Comparison of ENCODE assay signal across 7 mouse cellular contexts in the genomic region with DNA sequence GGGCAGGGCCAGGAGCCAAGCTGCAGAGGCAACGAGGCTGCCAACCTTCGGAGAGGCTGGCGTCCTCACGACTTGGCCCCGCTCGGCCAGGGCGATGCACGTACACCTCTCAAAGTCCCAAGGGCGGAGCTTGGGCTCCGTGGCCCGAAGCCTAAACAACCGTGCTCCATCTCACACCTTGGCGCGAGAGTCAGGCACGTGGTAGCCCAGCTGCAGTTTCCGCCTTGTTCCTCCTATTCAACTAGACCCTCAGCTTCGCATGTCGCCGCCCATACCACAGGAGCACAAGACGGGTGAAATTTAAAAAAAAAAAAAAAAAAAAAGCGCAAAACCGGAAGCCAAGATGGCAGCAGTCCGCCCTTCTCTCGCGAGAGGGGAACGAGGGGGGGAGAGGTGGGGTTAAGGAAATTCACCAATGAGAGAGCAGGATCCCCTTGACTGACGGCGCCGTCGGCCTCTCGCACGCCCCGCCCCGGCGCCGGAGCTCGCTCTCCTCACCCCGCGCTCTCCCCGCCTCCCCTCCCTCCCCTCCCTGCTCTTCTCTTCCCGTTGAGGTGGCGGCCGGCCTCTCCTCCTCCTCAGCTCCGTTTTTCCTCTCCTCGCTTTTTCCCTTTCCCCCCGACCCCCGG. TPM values are rescaled to one million over a fixed set of nuclear protein-coding genes. Genes with fewer than 3 reads are reported as not detected.
DNase-seq lines count a peak whose midpoint lies in the region; ATAC-seq lines count a peak whose summit lies in the region.

A gene (plus strand): TSS at position 470 of the 629 bp plus-strand sequence.

- H3K4me2 ChIP-seq in intestine, embryonic 15.5 days (replicated peaks): peak within 1 kb of the TSS; percentile 71

- under 1% methylated on average over 36 of the region's 47 CpGs for WGBS in intestine, embryonic 15.5 days
- WGBS in midbrain, embryonic 10.5 days: under 1% methylated on average over 39 of the region's 47 CpGs

- H3K9me3 ChIP-seq in intestine, embryonic 15.5 days: no peaks in the 10 kb centered on the region
- peaks cover 6% of the 10 kb centered on the region; the same call in 1 of the 2 replicates for H3K9me3 ChIP-seq in midbrain, embryonic 10.5 days (replicated peaks)

- H3K27ac ChIP-seq in intestine, embryonic 15.5 days: peak within 1 kb of the TSS; percentile 100
- H3K27ac ChIP-seq in midbrain, embryonic 10.5 days (replicated peaks): peak within 1 kb of the TSS; percentile 98

- H3K27me3 ChIP-seq in intestine, embryonic 15.5 days (replicated peaks): no peaks in the 10 kb centered on the region
- H3K27me3 ChIP-seq in midbrain, embryonic 10.5 days (ENCODE audit: low read depth, poor library complexity, severe bottlenecking): no peaks in the 10 kb centered on the region

- peak; percentile 98 for ATAC-seq in intestine, embryonic 15.5 days

- intact Hi-C loops in gastrocnemius, postnatal 36 days (cut with DNase I): loop anchor here (2.0 kb wide), 1 partner anchor 73 kb away; a partner anchor contains a TSS
- intact Hi-C loops in left cerebral cortex, postnatal 25 days (cut with DNase I): no loop called here

- peaks cover 6% of the 10 kb centered on the region; the same call in 1 of the 2 replicates for H3K4me1 ChIP-seq in intestine, embryonic 15.5 days (replicated peaks)
- peaks cover 34% of the 10 kb centered on the region for H3K4me1 ChIP-seq in midbrain, embryonic 10.5 days

- peak within 1 kb of the TSS; percentile 93 for H3K4me3 ChIP-seq in intestine, embryonic 15.5 days (replicated peaks)
- peak within 1 kb of the TSS; percentile 97 for H3K4me3 ChIP-seq in midbrain, embryonic 10.5 days

- H3K36me3 ChIP-seq in intestine, embryonic 15.5 days: no peaks in the 10 kb centered on the region
- no peaks in the 10 kb centered on the region for H3K36me3 ChIP-seq in midbrain, embryonic 10.5 days

- peak; percentile 92 to 94 for DNase-seq in adrenal gland, adult 18-20 months (ENCODE audit: low spot score in 2 of 2)
- DNase-seq in embryo, embryonic 11 days: peak; percentile 97
- peak; percentile 88 to 91 for DNase-seq in gastrocnemius, postnatal 36 days
- DNase-seq in left cerebral cortex, postnatal 25 days (ENCODE audit: low spot score in 2 of 2): peak; percentile 92 to 95
- DNase-seq in midbrain, embryonic 10.5 days (ENCODE audit: low spot score): peak; percentile 95
- DNase-seq in right cerebral cortex, postnatal 4 days: peak; percentile 92

- peak within 1 kb of the TSS; percentile 95 for H3K9ac ChIP-seq in intestine, embryonic 15.5 days

RNA-seq across cellular contexts. Expression of the gene that starts here (rescaled TPM):
- total RNA-seq in adrenal gland, adult 18-20 months (2021): 100 to 1,000 TPM; 347 to 392 TPM
- total RNA-seq in gastrocnemius, postnatal 36 days (2021): 100 to 1,000 TPM; 121 to 134 TPM
- polyA plus RNA-seq in intestine, embryonic 15.5 days (2015; fragmentation: Nextera tagmentation; extraction: Ambion mirVana): 427 and 443 TPM in 2 replicates
- 100 to 1,000 TPM; 276 to 301 TPM for total RNA-seq in left cerebral cortex, postnatal 25 days (2021)
- polyA plus RNA-seq in midbrain, embryonic 10.5 days (2016; fragmentation: Nextera tagmentation; extraction: Ambion mirVana): 448 and 462 TPM in 2 replicates

Comparison
In these comparisons a context has a peak if more than half of its experiments do, and no peak if none do; other contexts are left out.
1. Peak in every context shown above with its lines: DNase-seq, ATAC-seq, H3K4me3 ChIP-seq and H3K27ac ChIP-seq.